Mouse (Mus musculus): ENCODE results near the gene Baiap2l1. TPM values are rescaled to one million over a fixed set of nuclear protein-coding genes. Genes with fewer than 3 reads are reported as not detected.

Baiap2l1 gene
- polyA plus RNA-seq, 1 experiment, result 68.8 TPM

GRCm38 (mm10) chr5:144270420-144270819 lies 87.5 kb downstream of the Baiap2l1 start:
- no peak overlapping the region for H3K4me2 ChIP-seq (ENCODE audit: low read depth)
- H3K27me3 ChIP-seq (ENCODE audit: control insufficient read depth, insufficient read depth, insufficient read length), result no peaks in the 10 kb centered on the region
- H3ac ChIP-seq (ENCODE audit: control insufficient read depth, insufficient read length), result no peak overlapping the region
- peaks cover 45% of the 10 kb centered on the region for H3K36me3 ChIP-seq (ENCODE audit: control insufficient read depth, insufficient read depth)
- H3K4me3 ChIP-seq, result no peak overlapping the region
- TF ChIP-seq TCF3 (IDR thresholded peaks at IDR 0.05; ENCODE audit: insufficient read length, low read depth), result no peak
- TF ChIP-seq POLR2A (IDR thresholded peaks at IDR 0.05; ENCODE audit: insufficient read length, low read depth), result no peak
- peaks cover 5% of the 10 kb centered on the region for H3K79me2 ChIP-seq (ENCODE audit: control insufficient read depth, insufficient read depth)

- Histone ChIP-seq H3K4me3 (no peak overlapping the region), H3ac (ENCODE audit: control insufficient read depth, insufficient read length) (no peak overlapping the region), H3K36me3 (ENCODE audit: control insufficient read depth, insufficient read depth) (peaks cover 47% of the 10 kb centered on the region), H3K27me3 (ENCODE audit: control insufficient read depth, insufficient read depth, insufficient read length) (no peaks in the 10 kb centered on the region), H3K4me2 (ENCODE audit: low read depth) (no peak overlapping the region), H3K79me2 (ENCODE audit: control insufficient read depth, insufficient read depth) (peaks cover 7% of the 10 kb centered on the region)
- no peak for TF ChIP-seq MYOD1 (IDR thresholded peaks at IDR 0.05; ENCODE audit: control insufficient read depth in 1 of 3, insufficient read length in 2 of 3, low read depth in 2 of 3)
- TF ChIP-seq REST (IDR thresholded peaks at IDR 0.05; ENCODE audit: insufficient read depth, insufficient read length), result no peak
- no peak for TF ChIP-seq MAX (IDR thresholded peaks at IDR 0.05; ENCODE audit: low read depth)
- no peak for TF ChIP-seq CEBPB (IDR thresholded peaks at IDR 0.05; ENCODE audit: insufficient read depth, poor library complexity, severe bottlenecking)
- TF ChIP-seq USF1 (IDR thresholded peaks at IDR 0.05; ENCODE audit: low read depth), result no peak
- no peak for TF ChIP-seq SRF (IDR thresholded peaks at IDR 0.05; ENCODE audit: control insufficient read depth, insufficient read length, low read depth)
- peak; percentile 28 for TF ChIP-seq POLR2AphosphoS2 (IDR thresholded peaks at IDR 0.05; ENCODE audit: insufficient read length, low read depth)
- no peak for TF ChIP-seq MYOG (IDR thresholded peaks at IDR 0.05; ENCODE audit: control insufficient read depth in 1 of 3, insufficient read depth in 1 of 3, insufficient read length in 2 of 3, low read depth in 2 of 3)
- TF ChIP-seq POLR2A (IDR thresholded peaks at IDR 0.05; ENCODE audit: insufficient read length, low read depth), result peak; percentile 20
- TF ChIP-seq TCF12 (IDR thresholded peaks at IDR 0.05; ENCODE audit: insufficient read depth, poor library complexity, severe bottlenecking), result no peak
- TF ChIP-seq TCF3 (IDR thresholded peaks at IDR 0.05; ENCODE audit: insufficient read length, low read depth), result no peak
- TF ChIP-seq E2F4 (IDR thresholded peaks at IDR 0.05; ENCODE audit: insufficient read depth), result no peak
Measured at GRCm38 (mm10) chr5:144269926-144270325, 88.0 kb downstream of the Baiap2l1 start.

- Histone ChIP-seq H3K79me2 (ENCODE audit: control insufficient read depth, insufficient read depth) (peaks cover 22% of the 10 kb centered on the region), H3K4me2 (ENCODE audit: low read depth) (no peak overlapping the region), H3ac (ENCODE audit: control insufficient read depth, insufficient read length) (no peak overlapping the region), H3K27me3 (ENCODE audit: control insufficient read depth, insufficient read depth, insufficient read length) (no peaks in the 10 kb centered on the region), H3K36me3 (ENCODE audit: control insufficient read depth, insufficient read depth) (peaks cover 54% of the 10 kb centered on the region), H3K4me3 (no peak overlapping the region)
- TF ChIP-seq POLR2A (IDR thresholded peaks at IDR 0.05; ENCODE audit: insufficient read length, low read depth) (peak; percentile 27), USF1 (IDR thresholded peaks at IDR 0.05; ENCODE audit: low read depth) (no peak), POLR2AphosphoS2 (IDR thresholded peaks at IDR 0.05; ENCODE audit: insufficient read length, low read depth) (peak; percentile 48), E2F4 (IDR thresholded peaks at IDR 0.05; ENCODE audit: insufficient read depth) (no peak)
Measured at GRCm38 (mm10) chr5:144267535-144268241, 90.2 kb downstream of the Baiap2l1 start.

GRCm38 (mm10) chr5:144263496-144263895 lies 94.4 kb downstream of the Baiap2l1 start:
- H3K27me3 ChIP-seq (ENCODE audit: control insufficient read depth, insufficient read depth, insufficient read length), result no peaks in the 10 kb centered on the region
- H3K36me3 ChIP-seq (ENCODE audit: control insufficient read depth, insufficient read depth), result peaks cover 43% of the 10 kb centered on the region
- no peak overlapping the region for H3ac ChIP-seq (ENCODE audit: control insufficient read depth, insufficient read length)
- no peak overlapping the region for H3K4me2 ChIP-seq (ENCODE audit: low read depth)
- no peak overlapping the region for H3K4me3 ChIP-seq
- TF ChIP-seq E2F4 (IDR thresholded peaks at IDR 0.05; ENCODE audit: insufficient read depth) (no peak), CEBPB (IDR thresholded peaks at IDR 0.05; ENCODE audit: insufficient read depth, poor library complexity, severe bottlenecking) (no peak), MYOD1 (IDR thresholded peaks at IDR 0.05; ENCODE audit: control insufficient read depth in 1 of 3, insufficient read length in 2 of 3, low read depth in 2 of 3) (no peak), TCF12 (IDR thresholded peaks at IDR 0.05; ENCODE audit: insufficient read depth, poor library complexity, severe bottlenecking) (no peak), REST (IDR thresholded peaks at IDR 0.05; ENCODE audit: insufficient read depth, insufficient read length) (no peak)
- peaks cover 55% of the 10 kb centered on the region for H3K79me2 ChIP-seq (ENCODE audit: control insufficient read depth, insufficient read depth)

GRCm38 (mm10) chr5:144263082-144263481 lies 94.8 kb downstream of the Baiap2l1 start:
- peaks cover 40% of the 10 kb centered on the region for H3K36me3 ChIP-seq (ENCODE audit: control insufficient read depth, insufficient read depth)

GRCm38 (mm10) chr5:144261829-144262228 lies 96.1 kb downstream of the Baiap2l1 start:
- Histone ChIP-seq H3K4me2 (ENCODE audit: low read depth) (no peak overlapping the region), H3K79me2 (ENCODE audit: control insufficient read depth, insufficient read depth) (peaks cover 71% of the 10 kb centered on the region), H3K36me3 (ENCODE audit: control insufficient read depth, insufficient read depth) (peaks cover 35% of the 10 kb centered on the region), H3K27me3 (ENCODE audit: control insufficient read depth, insufficient read depth, insufficient read length) (no peaks in the 10 kb centered on the region), H3K4me3 (no peak overlapping the region), H3ac (ENCODE audit: control insufficient read depth, insufficient read length) (no peak overlapping the region)
- TF ChIP-seq REST (IDR thresholded peaks at IDR 0.05; ENCODE audit: insufficient read depth, insufficient read length) (no peak), POLR2AphosphoS2 (IDR thresholded peaks at IDR 0.05; ENCODE audit: insufficient read length, low read depth) (peak; percentile 51)

More at GRCm38 (mm10) chr5:144263082-144263481, 94.8 kb downstream of the Baiap2l1 start:
- Histone ChIP-seq H3K4me2 (ENCODE audit: low read depth) (no peak overlapping the region), H3ac (ENCODE audit: control insufficient read depth, insufficient read length) (no peak overlapping the region), H3K79me2 (ENCODE audit: control insufficient read depth, insufficient read depth) (peaks cover 59% of the 10 kb centered on the region), H3K27me3 (ENCODE audit: control insufficient read depth, insufficient read depth, insufficient read length) (no peaks in the 10 kb centered on the region), H3K4me3 (no peak overlapping the region)
- TF ChIP-seq POLR2AphosphoS2 (IDR thresholded peaks at IDR 0.05; ENCODE audit: insufficient read length, low read depth), result peak; percentile 52
- no peak for TF ChIP-seq USF1 (IDR thresholded peaks at IDR 0.05; ENCODE audit: low read depth)

All from myocyte (in vitro differentiated cells).